Comparison of ENCODE assay signal across 9 mouse cellular contexts in the genomic region with DNA sequence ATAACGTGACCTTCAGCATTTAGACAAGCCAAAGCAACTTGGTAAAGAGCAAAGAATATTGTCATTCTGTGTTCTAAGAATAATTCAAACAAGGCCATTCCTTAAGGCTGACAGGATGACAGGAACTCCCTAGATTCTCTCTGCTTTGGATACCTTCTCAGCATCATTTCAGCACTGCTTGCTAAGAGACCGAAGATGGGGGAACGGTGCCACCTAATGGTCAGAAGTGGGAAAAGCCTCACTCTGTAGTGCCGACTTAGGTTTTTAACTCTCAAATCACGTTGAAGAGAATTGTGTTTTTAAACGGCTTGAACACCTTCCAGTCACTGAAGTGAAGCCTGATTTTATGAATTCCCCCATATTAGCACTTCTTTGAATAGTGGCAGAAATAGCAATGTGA.
DNase-seq lines count a peak whose midpoint lies in the region; ATAC-seq and TF ChIP-seq lines count a peak whose summit lies in the region.
"Had no signal": no experiment of that assay in that cellular context is flagged by ENCODE, and none has a peak within 500 bp of the region (broad histone marks: within the 10 kb centered on the region; RNA-seq: fewer than 3 reads in every experiment).

No protein-coding gene starts in this region.

- 0 out of 2 replicates have a peak, but pooled peaks cover 7% of the 10 kb centered on the region for H3K27me3 ChIP-seq in embryonic facial prominence, embryonic 10.5 days (replicated peaks; ENCODE audit: low read depth, poor library complexity, severe bottlenecking)

- no peaks in the 10 kb centered on the region for H3K9me3 ChIP-seq in ES-E14 (ENCODE audit: control insufficient read depth, insufficient read depth, low read depth, low read length)
- no peaks in the 10 kb centered on the region for H3K9me3 ChIP-seq in embryonic facial prominence, embryonic 10.5 days
- H3K9me3 ChIP-seq: limb, embryonic 15.5 days had no signal

- peak; percentile 41 for DNase-seq in ES-E14 (ENCODE audit: low read depth, low spot score)
- peak; percentile 66 for DNase-seq in adrenal gland, postnatal 25 days
- DNase-seq in embryonic facial prominence, embryonic 10.5 days (ENCODE audit: low spot score) = peak; percentile 71
- DNase-seq in layer of hippocampus, adult 11-12 months (ENCODE audit: low spot score) = peak; percentile 83
- peak; percentile 9 for DNase-seq in lung, adult 2 months
- DNase-seq in ovary, postnatal 36 days (ENCODE audit: low spot score) = peak; percentile 51

- no peak overlapping the region for H3K9ac ChIP-seq in ES-E14 (ENCODE audit: insufficient read depth, low read depth, low read length, poor library complexity, severe bottlenecking)
- H3K9ac ChIP-seq: limb, embryonic 15.5 days had no signal

- WGBS in embryonic facial prominence, embryonic 10.5 days = 12% methylated on average over 6 of the region's 6 CpGs
- 10% methylated on average over 6 of the region's 6 CpGs for WGBS in lung, adult 2 months

- H3K4me1 ChIP-seq in ES-E14 (ENCODE audit: control insufficient read depth in 2 of 2, insufficient read depth in 2 of 2, low read length in 2 of 2, poor library complexity in 1 of 2) = no peaks in the 10 kb centered on the region
- H3K4me1 ChIP-seq in embryonic facial prominence, embryonic 10.5 days = peaks cover 4% of the 10 kb centered on the region; the same call in 1 of the 2 replicates
- no peaks in the 10 kb centered on the region for H3K4me1 ChIP-seq in lung, adult 2 months (ENCODE audit: control insufficient read depth, insufficient read depth, low read length)
- H3K4me1 ChIP-seq: limb, embryonic 15.5 days had no signal

- peak; percentile 82 to 86 for ATAC-seq in hematopoietic stem cell, adult 5-6 weeks (replicated peaks in 1 of 2; ENCODE audit: insufficient read depth in 1 of 2, low FRiP score in 2 of 2, low TSS enrichment in 1 of 2, low read depth in 1 of 2, poor library complexity in 2 of 2, severe bottlenecking in 2 of 2)
- ATAC-seq in activated CD4-positive, CD25-positive, alpha-beta regulatory T cell, adult 4 months = no peak

- no peak overlapping the region for H3K4me3 ChIP-seq in ES-E14 (ENCODE audit: insufficient read depth in 1 of 2, low read depth in 1 of 2, low read length in 2 of 2, poor library complexity in 1 of 2, severe bottlenecking in 1 of 2)
- H3K4me3 ChIP-seq in embryonic facial prominence, embryonic 10.5 days = no peak overlapping the region
- H3K4me3 ChIP-seq in lung, adult 2 months (replicated peaks; ENCODE audit: extremely low read depth, low read depth, low read length) = no peak overlapping the region
- H3K4me3 ChIP-seq: limb, embryonic 15.5 days had no signal

- H3K36me3 ChIP-seq in ES-E14 (ENCODE audit: control insufficient read depth, insufficient read depth, low read length, poor library complexity, severe bottlenecking) = no peaks in the 10 kb centered on the region
- H3K36me3 ChIP-seq in embryonic facial prominence, embryonic 10.5 days (replicated peaks) = no peaks in the 10 kb centered on the region
- H3K36me3 ChIP-seq: limb, embryonic 15.5 days had no signal

- no peak for TF ChIP-seq POLR2A in lung, adult 2 months (IDR thresholded peaks at IDR 0.05; ENCODE audit: borderline replicate concordance, extremely low read depth, low read depth, low read length)

- H3K27ac ChIP-seq in ES-E14 (ENCODE audit: insufficient read depth, low read depth, low read length, poor library complexity, severe bottlenecking) = no peak overlapping the region
- H3K27ac ChIP-seq in embryonic facial prominence, embryonic 10.5 days (replicated peaks) = no peak overlapping the region
- H3K27ac ChIP-seq: limb, embryonic 15.5 days had no signal

- TF ChIP-seq CTCF in lung, adult 2 months (IDR thresholded peaks at IDR 0.05; ENCODE audit: insufficient read depth, low read length) = peak; percentile 48

- in situ Hi-C loops in ES-E14 (cut with MboI; ENCODE audit: low sequenced_read_pairs in 2 of 2, unreplicated experiment in 2 of 2) = loop anchor here (25.0 kb wide), 1 partner anchor 1028 kb away; no protein-coding TSS in a partner anchor

TF ChIP-seq in ES-E14, 5 proteins besides CTCF, POLR2A, EP300 and RAD21:
- TF ChIP-seq MAFK (IDR thresholded peaks at IDR 0.05; ENCODE audit: insufficient read depth, low read depth, low read length) (no peak), ZC3H11A (IDR thresholded peaks at IDR 0.05; ENCODE audit: borderline replicate concordance, low read depth, low read length) (peak; percentile 50; the same call in 1 of the 2 replicates)

Comparison
In these comparisons a context has a peak if more than half of its experiments do, and no peak if none do; other contexts are left out.
1. DNase-seq: peak in every context shown above with its lines; median percentile 83 in layer of hippocampus, adult 11-12 months; 71 in embryonic facial prominence, embryonic 10.5 days; 66 in adrenal gland, postnatal 25 days; 51 in ovary, postnatal 36 days; 41 in ES-E14; 9 in lung, adult 2 months.